ENCODE assay signal across 8 mouse cellular contexts in genomic region chr17:51177923-51178322, GRCm38 (mm10). TPM values are rescaled to one million over a fixed set of nuclear protein-coding genes. Genes with fewer than 3 reads are reported as not detected.
DNase-seq lines count a peak whose midpoint lies in the region; ATAC-seq and TF ChIP-seq lines count a peak whose summit lies in the region.

No protein-coding gene starts in this region.

- DNase-seq in adrenal gland, adult (ENCODE audit: inconsistent age in 2 of 2, low spot score in 1 of 2) = peak; percentile 19 to 74
- DNase-seq in adrenal gland, postnatal 25 days = no peak
- peak; percentile 18 for DNase-seq in retina, postnatal 1 day
- no peak for DNase-seq in retina, embryonic 14.5 days (ENCODE audit: low spot score)
- DNase-seq in kidney, postnatal 0 days (ENCODE audit: low spot score) = peak; percentile 11
- DNase-seq in left cerebral cortex, postnatal 25 days (ENCODE audit: low spot score in 2 of 2) = no peak
- DNase-seq in adrenal gland, adult 18-20 months (ENCODE audit: low spot score in 2 of 2) = no peak

- no peak for TF ChIP-seq CTCF in kidney, postnatal 0 days (IDR thresholded peaks at IDR 0.05; ENCODE audit: low read depth)

- peak overlapping the region; percentile 74 for H3K4me3 ChIP-seq in kidney, postnatal 0 days (replicated peaks; ENCODE audit: low read depth, low read length)
- peak overlapping the region; percentile 78 for H3K4me3 ChIP-seq in neural tube, embryonic 12.5 days

- no peaks in the 10 kb centered on the region for H3K4me1 ChIP-seq in kidney, postnatal 0 days (replicated peaks; ENCODE audit: insufficient read depth, low read length)
- H3K4me1 ChIP-seq in neural tube, embryonic 12.5 days = peaks cover 4% of the 10 kb centered on the region; the same call in 1 of the 2 replicates

- H3K27ac ChIP-seq in kidney, postnatal 0 days = peak overlapping the region; percentile 99
- no peak overlapping the region for H3K27ac ChIP-seq in neural tube, embryonic 12.5 days

- H3K36me3 ChIP-seq in kidney, postnatal 0 days (ENCODE audit: insufficient read depth, low read length) = no peaks in the 10 kb centered on the region
- H3K36me3 ChIP-seq in neural tube, embryonic 12.5 days = no peaks in the 10 kb centered on the region

- H3K27me3 ChIP-seq in kidney, postnatal 0 days (ENCODE audit: insufficient read depth, low read length) = no peaks in the 10 kb centered on the region
- no peaks in the 10 kb centered on the region for H3K27me3 ChIP-seq in neural tube, embryonic 12.5 days (replicated peaks)

- H3K9me3 ChIP-seq in kidney, postnatal 0 days (replicated peaks; ENCODE audit: low read length) = no peaks in the 10 kb centered on the region
- no peaks in the 10 kb centered on the region for H3K9me3 ChIP-seq in neural tube, embryonic 12.5 days

- H3K9ac ChIP-seq in kidney, postnatal 0 days (ENCODE audit: low read depth, low read length) = peak overlapping the region; percentile 86
- peak overlapping the region; percentile 97; the same call in 1 of the 2 replicates for H3K9ac ChIP-seq in neural tube, embryonic 12.5 days

- peak overlapping the region; percentile 72 for H3K4me2 ChIP-seq in kidney, postnatal 0 days (ENCODE audit: low read length)
- H3K4me2 ChIP-seq in neural tube, embryonic 12.5 days (replicated peaks) = peak overlapping the region; percentile 71

- ATAC-seq in kidney, postnatal 0 days (replicated peaks; ENCODE audit: low FRiP score, low read depth) = no peak
- no peak for ATAC-seq in neural tube, embryonic 12.5 days (ENCODE audit: low FRiP score, low read depth)

- 43% methylated on average over 6 of the region's 6 CpGs for WGBS in kidney, postnatal 0 days
- 67% methylated on average over 6 of the region's 6 CpGs for WGBS in neural tube, embryonic 12.5 days

- intact Hi-C loops in left cerebral cortex, postnatal 25 days (cut with DNase I) = loop anchor here (5.0 kb wide), 1 partner anchor 66 kb away; no protein-coding TSS in a partner anchor

RNA-seq across cellular contexts. Expression of gene Tbc1d5, which starts 1.2 kb away (rescaled TPM):
- total RNA-seq in adrenal gland, postnatal 25 days (2021) = 27.7 and 29.8 TPM in 2 replicates
- polyA plus RNA-seq in kidney, postnatal 0 days (2015; fragmentation: Nextera tagmentation; extraction: Ambion mirVana) = 6.1 and 7.2 TPM in 2 replicates
- 9.9 and 10.6 TPM in 2 replicates for polyA plus RNA-seq in neural tube, embryonic 12.5 days (2016; fragmentation: Nextera tagmentation; extraction: Ambion mirVana)
- total RNA-seq in left cerebral cortex, postnatal 25 days (2021) = 10 to 100 TPM; 25.4 to 26.4 TPM
- 10 to 100 TPM; 19.8 to 22.0 TPM for total RNA-seq in adrenal gland, adult 18-20 months (2021)

Comparison
In these comparisons a context has a peak if more than half of its experiments do, and no peak if none do; other contexts are left out.
1. DNase-seq: peak in adrenal gland, adult (2 of 2), retina, postnatal 1 day (single experiment) and kidney, postnatal 0 days (single experiment); none in adrenal gland, postnatal 25 days (single experiment), retina, embryonic 14.5 days (single experiment), left cerebral cortex, postnatal 25 days (0 of 2) and adrenal gland, adult 18-20 months (0 of 2).